Mouse (Mus musculus) intestine, embryonic 14.5 days (tissue): ENCODE measurements around the gene Cdh20. TPM values are rescaled to one million over a fixed set of nuclear protein-coding genes. Genes with fewer than 3 reads are reported as not detected.

Experiments used
- ATAC-seq: fragments of 200-750 bp; cut with Nextera tagmentation; replicated peaks from 2 replicates; pipeline ENCODE4 v1.8.0; 2017; ENCODE audit warnings: low read depth, moderate number of reproducible peaks, moderate TSS enrichment, moderate library complexity; ENCODE audit not compliant: low FRiP score, low TSS enrichment
- DNase-seq: peaks from one replicate; pipeline ENCODE4 v3.0.0-alpha.2; 2018; ENCODE audit warnings: low spot score
- H3K27ac ChIP-seq: fragments of 300-500 bp; sonication (generic); 2 replicates; pipeline ENCODE4 v1.5.1; 2014; ENCODE audit warnings: low read depth, mild to moderate bottlenecking, control low read depth
- H3K27me3 ChIP-seq: fragments of 300-500 bp; sonication (generic); replicated peaks from 2 replicates; pipeline ENCODE4 v1.6.1; 2014; ENCODE audit warnings: low read length, control low read depth; ENCODE audit not compliant: control insufficient read depth, insufficient read depth
- H3K36me3 ChIP-seq: fragments of 300-500 bp; sonication (generic); 2 replicates; pipeline ENCODE4 v1.6.1; 2014; ENCODE audit warnings: low read length, control low read depth; ENCODE audit not compliant: control insufficient read depth, insufficient read depth
- H3K4me1 ChIP-seq: fragments of 300-500 bp; sonication (generic); replicated peaks from 2 replicates; pipeline ENCODE4 v1.6.1; 2014; ENCODE audit warnings: low read length, control low read depth, mixed read lengths; ENCODE audit not compliant: control insufficient read depth, insufficient read depth
- H3K4me2 ChIP-seq: fragments of 300-500 bp; sonication (generic); 2 replicates; pipeline ENCODE4 v1.6.1; 2014; ENCODE audit warnings: low read length
- H3K4me3 ChIP-seq: fragments of 300-500 bp; sonication (generic); 2 replicates; pipeline ENCODE4 v1.5.1; 2014; ENCODE audit warnings: low read depth, low read length, control low read depth, mixed read lengths
- H3K9ac ChIP-seq: fragments of 300-500 bp; sonication (generic); 2 replicates; pipeline ENCODE4 v1.6.1; 2014; ENCODE audit warnings: mild to moderate bottlenecking, low read length
- H3K9me3 ChIP-seq: fragments of 300-500 bp; sonication (generic); 2 replicates; pipeline ENCODE4 v1.6.1; 2016; ENCODE audit warnings: low read length, control low read depth; ENCODE audit not compliant: control insufficient read depth
- WGBS: fragments of 180-500 bp; shearing (Covaris S2); extraction: QIAGEN DNeasy Blood & Tissue Kit; methylation state at CpG from one replicate; pipeline ENCODE4 v1.1.7; 2014; 5-methylcytosine and 5-hydroxymethylcytosine counted together
- polyA plus RNA-seq: library from polyadenylated mRNA; unstranded; fragments of >200 nt; fragmentation: Nextera tagmentation; extraction: Ambion mirVana; gene quantifications from 2 replicates; pipeline ENCODE4 v1.2.1, GENCODE M21; 2014

Cdh20 gene
- polyA plus RNA-seq, 1 experiment from 2014 or later: 0.07 TPM

GRCm38 (mm10) chr1:104796146-104796545, 27.8 kb downstream of the Cdh20 start:
- 79% methylated on average over 3 of the region's 3 CpGs for WGBS
- no peak overlapping the region for H3K4me3 ChIP-seq
- ATAC-seq: no peak

GRCm38 (mm10) chr1:104797139-104797538, 28.8 kb downstream of the Cdh20 start:
- DNase-seq (no peak), ATAC-seq (no peak)
- H3K36me3 ChIP-seq: no peaks in the 10 kb centered on the region
- 65% methylated on average over 4 of the region's 4 CpGs for WGBS
- H3K9me3 ChIP-seq: no peaks in the 10 kb centered on the region
- no peak overlapping the region for H3K9ac ChIP-seq
- H3K4me1 ChIP-seq: no peaks in the 10 kb centered on the region
- no peak overlapping the region for H3K4me2 ChIP-seq
- no peaks in the 10 kb centered on the region for H3K27me3 ChIP-seq
- no peak overlapping the region for H3K4me3 ChIP-seq
- H3K27ac ChIP-seq: no peak overlapping the region

More at GRCm38 (mm10) chr1:104796146-104796545, 27.8 kb downstream of the Cdh20 start:
- no peaks in the 10 kb centered on the region for H3K27me3 ChIP-seq
- H3K36me3 ChIP-seq: no peaks in the 10 kb centered on the region
- no peak overlapping the region for H3K4me2 ChIP-seq
- H3K9me3 ChIP-seq: no peaks in the 10 kb centered on the region
- no peaks in the 10 kb centered on the region for H3K4me1 ChIP-seq
- no peak overlapping the region for H3K27ac ChIP-seq
- DNase-seq: no peak
- no peak overlapping the region for H3K9ac ChIP-seq

- H3K27ac ChIP-seq: no peak overlapping the region
- H3K4me1 ChIP-seq: no peaks in the 10 kb centered on the region
- H3K9me3 ChIP-seq: no peaks in the 10 kb centered on the region
- H3K27me3 ChIP-seq: no peaks in the 10 kb centered on the region
- no peak overlapping the region for H3K4me2 ChIP-seq
- ATAC-seq (no peak), DNase-seq (no peak)
- H3K9ac ChIP-seq: no peak overlapping the region
- no peaks in the 10 kb centered on the region for H3K36me3 ChIP-seq
- WGBS: 89% methylated on average over 6 of the region's 6 CpGs
- H3K4me3 ChIP-seq: no peak overlapping the region
These were observed 36.4 kb downstream of the Cdh20 start for GRCm38 (mm10) chr1:104804746-104805145.

GRCm38 (mm10) chr1:104807214-104807613, 38.9 kb downstream of the Cdh20 start:
- H3K4me1 ChIP-seq: no peaks in the 10 kb centered on the region
- H3K27me3 ChIP-seq: no peaks in the 10 kb centered on the region
- H3K4me3 ChIP-seq: no peak overlapping the region
- H3K27ac ChIP-seq: no peak overlapping the region
- no peak for ATAC-seq
- no peaks in the 10 kb centered on the region for H3K36me3 ChIP-seq
- no peaks in the 10 kb centered on the region for H3K9me3 ChIP-seq
- no peak overlapping the region for H3K9ac ChIP-seq
- H3K4me2 ChIP-seq: no peak overlapping the region
- 93% methylated on average over 2 of the region's 2 CpGs for WGBS
- DNase-seq: no peak

GRCm38 (mm10) chr1:104817510-104817909, 49.2 kb downstream of the Cdh20 start:
- Histone ChIP-seq H3K4me1 (no peaks in the 10 kb centered on the region), H3K27ac (no peak overlapping the region), H3K4me2 (no peak overlapping the region), H3K9ac (no peak overlapping the region), H3K4me3 (no peak overlapping the region), H3K36me3 (no peaks in the 10 kb centered on the region), H3K27me3 (no peaks in the 10 kb centered on the region), H3K9me3 (no peaks in the 10 kb centered on the region)
- no peak for ATAC-seq
- no peak for DNase-seq
- 80% methylated on average over 2 of the region's 2 CpGs for WGBS

GRCm38 (mm10) chr1:104828106-104828505, 59.8 kb downstream of the Cdh20 start:
- no peak for DNase-seq
- H3K9ac ChIP-seq: no peak overlapping the region
- WGBS: 84% methylated on average over 2 of the region's 2 CpGs
- no peak overlapping the region for H3K27ac ChIP-seq
- no peaks in the 10 kb centered on the region for H3K4me1 ChIP-seq
- H3K9me3 ChIP-seq: no peaks in the 10 kb centered on the region
- ATAC-seq: no peak
- no peaks in the 10 kb centered on the region for H3K27me3 ChIP-seq
- no peak overlapping the region for H3K4me3 ChIP-seq
- no peaks in the 10 kb centered on the region for H3K36me3 ChIP-seq
- H3K4me2 ChIP-seq: no peak overlapping the region

GRCm38 (mm10) chr1:104838206-104838915, 70.0 kb downstream of the Cdh20 start:
- WGBS: 65% methylated on average over 4 of the region's 4 CpGs
- no peak overlapping the region for H3K4me3 ChIP-seq
- DNase-seq (no peak), ATAC-seq (no peak)
- no peaks in the 10 kb centered on the region for H3K27me3 ChIP-seq
- H3K27ac ChIP-seq: no peak overlapping the region
- no peak overlapping the region for H3K9ac ChIP-seq
- H3K36me3 ChIP-seq: no peaks in the 10 kb centered on the region
- H3K4me1 ChIP-seq: no peaks in the 10 kb centered on the region
- no peaks in the 10 kb centered on the region for H3K9me3 ChIP-seq
- no peak overlapping the region for H3K4me2 ChIP-seq

GRCm38 (mm10) chr1:104839051-104839450, 70.7 kb downstream of the Cdh20 start:
- H3K36me3 ChIP-seq: no peaks in the 10 kb centered on the region
- H3K4me3 ChIP-seq: no peak overlapping the region
- DNase-seq (no peak), ATAC-seq (no peak)
- H3K27ac ChIP-seq: no peak overlapping the region
- no peaks in the 10 kb centered on the region for H3K9me3 ChIP-seq
- H3K4me2 ChIP-seq: no peak overlapping the region
- no peaks in the 10 kb centered on the region for H3K27me3 ChIP-seq
- H3K9ac ChIP-seq: no peak overlapping the region
- no peaks in the 10 kb centered on the region for H3K4me1 ChIP-seq

GRCm38 (mm10) chr1:104848256-104848919, 80.1 kb downstream of the Cdh20 start:
- Histone ChIP-seq H3K4me3 (no peak overlapping the region), H3K4me1 (no peaks in the 10 kb centered on the region), H3K27me3 (no peaks in the 10 kb centered on the region), H3K27ac (no peak overlapping the region), H3K9ac (no peak overlapping the region), H3K9me3 (no peaks in the 10 kb centered on the region), H3K4me2 (no peak overlapping the region), H3K36me3 (no peaks in the 10 kb centered on the region)
- 77% methylated on average over 2 of the region's 2 CpGs for WGBS
- no peak for ATAC-seq
- DNase-seq: no peak
